Mouse (Mus musculus) olfactory bulb, adult 2 months (tissue): ENCODE results near the gene Jph4. TPM values are rescaled to one million over a fixed set of nuclear protein-coding genes. Genes with fewer than 3 reads are reported as not detected.
A peak's percentile ranks its signal among the peaks of the same experiment; 100 is the strongest.

ENCODE experiments used
- H3K27ac ChIP-seq: fragments of 200-500 bp; 2 replicates; pipeline ENCODE4 v1.5.1; 2012; ENCODE audit warnings: low read depth, low read length; ENCODE audit not compliant: insufficient read depth
- H3K4me1 ChIP-seq: fragments of 200-500 bp; 2 replicates; pipeline ENCODE4 v1.6.1; 2012; ENCODE audit warnings: low read length; ENCODE audit not compliant: control insufficient read depth, insufficient read depth
- H3K4me3 ChIP-seq: fragments of 200-500 bp; 2 replicates; pipeline ENCODE4 v1.5.1; 2012; ENCODE audit warnings: mild to moderate bottlenecking, low read depth, low read length, moderate library complexity; ENCODE audit not compliant: insufficient read depth
- CTCF ChIP-seq: fragments of 200-500 bp; IDR thresholded peaks from 2 replicates; pipeline ENCODE4 v1.5.1; 2012; ENCODE audit warnings: low read depth, mild to moderate bottlenecking, low read length, moderate library complexity; ENCODE audit not compliant: insufficient read depth
- POLR2A ChIP-seq: fragments of 200-500 bp; IDR thresholded peaks from 2 replicates; pipeline ENCODE4 v1.6.1; 2012; ENCODE audit warnings: mild to moderate bottlenecking, low read depth, low read length, moderate library complexity; ENCODE audit not compliant: insufficient read depth
- WGBS: fragments of 180-500 bp; shearing (Covaris S2); methylation state at CpG from one replicate; pipeline ENCODE4 v1.1.7; 2018; 5-methylcytosine and 5-hydroxymethylcytosine counted together
- polyA plus RNA-seq: library from polyadenylated mRNA; stranded (reverse); fragments of >200 nt; gene quantifications from 2 replicates; pipeline ENCODE4 v1.2.4, GENCODE M21; 2012; ENCODE audit warnings: low replicate concordance; ENCODE audit not compliant: missing spikeins, insufficient read depth, insufficient read length

Jph4 gene
- polyA plus RNA-seq, 1 experiment = not detected

GRCm38 (mm10) chr14:55110076-55110475, 6.7 kb downstream of the Jph4 start:
- Histone ChIP-seq H3K4me3 (no peak overlapping the region), H3K4me1 (peaks cover 67% of the 10 kb centered on the region), H3K27ac (peak overlapping the region; percentile 85)
- TF ChIP-seq CTCF (no peak), POLR2A (no peak)
- WGBS = 38% methylated on average over 9 of the region's 9 CpGs

GRCm38 (mm10) chr14:55109048-55109873, 7.5 kb downstream of the Jph4 start:
- Histone ChIP-seq H3K4me3 (no peak overlapping the region; the same call in 1 of the 2 replicates), H3K27ac (peak overlapping the region; percentile 85), H3K4me1 (peaks cover 68% of the 10 kb centered on the region)
- TF ChIP-seq POLR2A (no peak), CTCF (no peak)
- 14% methylated on average over 21 of the region's 21 CpGs for WGBS

- Histone ChIP-seq H3K4me1 (peaks cover 59% of the 10 kb centered on the region), H3K4me3 (peak overlapping the region; percentile 21), H3K27ac (peak overlapping the region; percentile 93)
- TF ChIP-seq CTCF = no peak
- 14% methylated on average over 9 of the region's 9 CpGs for WGBS
These were observed 8.4 kb downstream of the Jph4 start for GRCm38 (mm10) chr14:55108202-55108870.

- no peak for TF ChIP-seq POLR2A
- TF ChIP-seq CTCF = no peak
- Histone ChIP-seq H3K4me1 (peaks cover 52% of the 10 kb centered on the region), H3K4me3 (no peak overlapping the region), H3K27ac (0 out of 2 replicates have a peak overlapping the region, but pooled peaks have one; percentile 6)
- WGBS = 56% methylated on average over 8 of the region's 8 CpGs
These were observed 9.7 kb downstream of the Jph4 start for GRCm38 (mm10) chr14:55106990-55107389.

- TF ChIP-seq CTCF (no peak), POLR2A (peak; percentile 34; the same call in 1 of the 2 replicates)
- WGBS = under 1% methylated on average over 39 of the region's 39 CpGs
These were observed 10.6 kb downstream of the Jph4 start, which contains the start of gene Ap1g2 for GRCm38 (mm10) chr14:55105836-55106809. TSS of gene Ap1g2 (minus strand) at chr14:55106593.

GRCm38 (mm10) chr14:55105386-55105785, 11.3 kb downstream of the Jph4 start:
- Histone ChIP-seq H3K27ac (no peak overlapping the region), H3K4me1 (peaks cover 47% of the 10 kb centered on the region), H3K4me3 (no peak overlapping the region)
- WGBS = 7% methylated on average over 7 of the region's 7 CpGs
- no peak for TF ChIP-seq CTCF
- TF ChIP-seq POLR2A = no peak

More at GRCm38 (mm10) chr14:55105836-55106809, 10.6 kb downstream of the Jph4 start, which contains the start of gene Ap1g2:
- H3K4me1 ChIP-seq = peaks cover 49% of the 10 kb centered on the region
- peak within 1 kb of the TSS; percentile 79 for H3K27ac ChIP-seq
- peak within 1 kb of the TSS; percentile 54 for H3K4me3 ChIP-seq

DNA sequence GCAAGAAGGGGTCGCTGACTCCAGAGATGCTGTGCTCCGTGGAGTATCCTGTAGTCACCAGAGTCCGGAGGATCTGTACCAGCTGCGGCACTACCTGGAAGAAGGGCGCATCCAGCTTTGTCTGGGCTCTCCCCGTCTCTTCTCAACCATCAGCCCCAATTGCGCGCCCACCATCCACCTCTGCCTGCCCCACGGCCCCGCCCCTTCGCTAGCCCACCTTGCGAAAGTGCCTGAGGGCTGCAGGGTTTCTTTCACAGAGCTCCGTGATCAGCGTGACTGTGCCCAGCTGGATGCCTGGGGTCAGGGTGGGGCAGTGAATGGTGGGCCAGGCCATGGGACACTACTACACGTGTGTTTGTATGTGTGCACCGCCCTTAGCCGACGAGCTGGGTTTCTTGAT, 12.4 kb downstream of the Jph4 start:
- H3K27ac ChIP-seq = no peak overlapping the region
- TF ChIP-seq CTCF (no peak), POLR2A (no peak)
- no peak overlapping the region for H3K4me3 ChIP-seq
- WGBS = 88% methylated on average over 18 of the region's 18 CpGs
- peaks cover 37% of the 10 kb centered on the region for H3K4me1 ChIP-seq

DNA sequence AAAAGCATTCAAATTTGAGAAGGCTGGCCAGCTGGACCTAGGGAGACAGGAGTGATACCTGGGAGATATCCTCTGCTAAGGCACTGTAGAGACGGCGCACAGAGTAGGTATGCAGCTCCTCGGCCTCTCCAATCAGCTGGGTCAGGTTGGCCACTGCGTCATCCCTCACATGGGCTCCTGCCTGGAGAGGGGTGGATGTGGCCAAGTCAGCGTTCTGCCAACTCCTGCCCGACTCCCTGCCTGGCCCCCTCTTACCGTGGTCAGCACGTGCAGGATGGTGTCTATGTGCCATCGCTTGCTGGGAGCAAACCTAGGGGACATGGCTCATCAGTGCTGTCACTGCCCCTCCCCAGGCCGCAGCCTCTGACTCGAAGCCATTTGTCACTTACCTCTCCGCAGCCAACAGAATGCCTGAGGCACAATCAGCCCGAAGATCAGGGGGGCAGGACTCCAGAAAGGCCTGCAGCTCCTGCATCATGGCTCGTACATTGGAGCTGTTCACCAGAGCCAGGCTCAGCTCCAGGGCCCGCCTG, 14.4 kb downstream of the Jph4 start:
- Histone ChIP-seq H3K4me3 (no peak overlapping the region), H3K27ac (no peak overlapping the region), H3K4me1 (peaks cover 22% of the 10 kb centered on the region)
- 84% methylated on average over 15 of the region's 15 CpGs for WGBS
- TF ChIP-seq POLR2A = no peak
- TF ChIP-seq CTCF = no peak
